Mouse (Mus musculus) ES-Bruce4 (cell line): ENCODE data around the gene Kif26b. TPM values are rescaled to one million over a fixed set of nuclear protein-coding genes. Genes with fewer than 3 reads are reported as not detected.

Experiments
- H3K27ac ChIP-seq: 2 replicates; pipeline ENCODE4 v1.5.1; 2012; ENCODE audit warnings: low read length, inconsistent platforms; ENCODE audit not compliant: insufficient read depth
- H3K27me3 ChIP-seq: 2 replicates; pipeline ENCODE4 v1.6.1; 2012; ENCODE audit warnings: mild to moderate bottlenecking, low read length, inconsistent platforms; ENCODE audit not compliant: control insufficient read depth, poor library complexity, insufficient read depth, severe bottlenecking
- H3K36me3 ChIP-seq: 2 replicates; pipeline ENCODE4 v1.6.1; 2012; ENCODE audit warnings: inconsistent platforms, mild to moderate bottlenecking, low read length, moderate library complexity; ENCODE audit not compliant: control insufficient read depth, poor library complexity, insufficient read depth, severe bottlenecking
- H3K4me1 ChIP-seq: one replicate; pipeline ENCODE4 v1.8.1; 2011; ENCODE audit warnings: low read length; ENCODE audit not compliant: control insufficient read depth, insufficient read depth
- H3K4me3 ChIP-seq: 2 replicates; pipeline ENCODE4 v1.5.1; 2011; ENCODE audit warnings: low read depth, mild to moderate bottlenecking, low read length
- H3K9ac ChIP-seq: 2 replicates; pipeline ENCODE4 v1.6.1; 2012; ENCODE audit warnings: low read depth, mild to moderate bottlenecking, inconsistent platforms; ENCODE audit not compliant: poor library complexity, severe bottlenecking
- H3K9me3 ChIP-seq: replicated peaks from 2 replicates; pipeline ENCODE4 v1.6.1; 2012; ENCODE audit warnings: mild to moderate bottlenecking, low read length, inconsistent platforms; ENCODE audit not compliant: control insufficient read depth, poor library complexity, insufficient read depth, severe bottlenecking
- CTCF ChIP-seq: IDR thresholded peaks from one replicate; pipeline ENCODE4 v1.8.1; 2011; ENCODE audit warnings: low read depth, low read length
- EP300 ChIP-seq: IDR thresholded peaks from 2 replicates; pipeline ENCODE4 v1.6.1; 2011; ENCODE audit warnings: low read depth, low read length; ENCODE audit not compliant: insufficient read depth
- POLR2A ChIP-seq: IDR thresholded peaks from one replicate; pipeline ENCODE4 v1.8.1; 2011; ENCODE audit warnings: low read length; ENCODE audit not compliant: insufficient read depth
- polyA plus RNA-seq: library from polyadenylated mRNA; stranded (reverse); fragments of >200 nt; gene quantifications from 2 replicates; pipeline ENCODE4 v1.2.4, GENCODE M21; 2011; ENCODE audit warnings: low read depth; ENCODE audit not compliant: missing spikeins, insufficient read depth, insufficient read length

Gene Kif26b
- polyA plus RNA-seq, 1 experiment, result 0.31 TPM

DNA sequence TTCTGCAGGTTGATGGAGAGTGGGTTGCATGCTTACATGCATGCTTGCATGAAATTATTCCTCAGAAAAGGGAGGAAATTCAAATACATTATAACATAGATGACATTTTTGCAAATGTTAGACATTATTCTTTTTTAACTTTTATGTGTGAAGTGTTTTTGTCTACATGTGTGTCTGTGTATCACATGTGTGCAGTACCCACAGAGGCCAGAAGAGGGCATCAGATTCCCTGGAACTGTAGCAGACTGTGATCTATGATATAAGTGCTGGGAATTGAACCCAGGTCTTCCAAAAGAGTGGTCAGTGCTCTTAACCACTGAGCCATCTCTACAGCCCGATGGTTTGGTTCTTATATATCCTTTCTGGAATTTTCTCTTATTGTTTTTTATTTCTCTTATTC, 31.1 kb downstream of the Kif26b start:
- H3K4me1 ChIP-seq, result no peaks in the 10 kb centered on the region
- H3K36me3 ChIP-seq, result no peaks in the 10 kb centered on the region
- H3K27ac ChIP-seq, result no peak overlapping the region
- H3K9me3 ChIP-seq, result peaks cover 5% of the 10 kb centered on the region
- no peak overlapping the region for H3K4me3 ChIP-seq
- TF ChIP-seq CTCF, result no peak
- no peak for TF ChIP-seq POLR2A
- no peak for TF ChIP-seq EP300
- H3K9ac ChIP-seq, result no peak overlapping the region
- H3K27me3 ChIP-seq, result no peaks in the 10 kb centered on the region

DNA sequence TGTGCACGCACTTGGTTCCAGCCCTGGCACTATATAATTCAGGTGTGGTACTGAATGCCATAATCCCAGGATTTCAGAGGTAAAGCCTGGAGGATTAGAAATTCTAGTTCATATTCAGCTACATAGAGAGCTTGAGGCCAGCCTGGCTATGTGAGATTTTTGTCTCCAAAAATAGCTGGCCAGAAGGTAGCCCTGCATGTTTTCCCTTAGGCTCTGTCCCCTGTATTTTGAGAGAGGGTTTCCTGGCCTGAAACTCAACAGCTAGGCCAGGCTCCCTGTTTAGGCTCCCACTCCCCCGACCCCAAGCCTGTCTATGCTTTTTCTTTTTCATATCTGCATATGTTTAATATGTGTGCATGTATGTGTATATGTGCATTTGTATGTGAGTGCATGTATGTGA, 34.9 kb downstream of the Kif26b start:
- H3K9me3 ChIP-seq, result peaks cover 5% of the 10 kb centered on the region
- H3K36me3 ChIP-seq, result no peaks in the 10 kb centered on the region
- H3K4me1 ChIP-seq, result no peaks in the 10 kb centered on the region
- no peak overlapping the region for H3K27ac ChIP-seq
- H3K4me3 ChIP-seq, result no peak overlapping the region
- H3K9ac ChIP-seq, result no peak overlapping the region
- TF ChIP-seq EP300, result no peak
- TF ChIP-seq CTCF, result no peak
- no peak for TF ChIP-seq POLR2A
- no peaks in the 10 kb centered on the region; the same call in 1 of the 2 replicates for H3K27me3 ChIP-seq

DNA sequence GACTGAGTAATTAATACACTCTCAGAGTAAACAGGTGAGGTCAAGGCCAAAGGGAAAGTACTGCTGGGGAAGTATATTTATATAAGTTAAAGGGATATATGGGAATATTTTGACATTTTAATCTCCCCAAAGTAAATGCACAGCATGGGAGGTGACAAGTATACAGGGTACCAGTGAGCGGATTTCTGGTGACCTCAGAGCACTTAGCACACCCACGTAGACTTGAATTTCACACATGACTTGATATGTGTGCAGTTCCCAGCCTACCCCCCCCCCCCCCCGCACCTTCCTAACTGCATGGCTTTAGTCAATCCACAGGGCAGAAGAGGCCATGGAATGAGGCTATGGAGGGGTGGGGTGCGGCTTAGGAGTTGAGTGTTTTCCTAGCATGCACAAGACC, 35.9 kb downstream of the Kif26b start:
- Histone ChIP-seq H3K27me3 (no peaks in the 10 kb centered on the region; the same call in 1 of the 2 replicates), H3K9me3 (peaks cover 5% of the 10 kb centered on the region), H3K9ac (no peak overlapping the region), H3K36me3 (no peaks in the 10 kb centered on the region), H3K27ac (no peak overlapping the region), H3K4me1 (no peaks in the 10 kb centered on the region), H3K4me3 (no peak overlapping the region)
- no peak for TF ChIP-seq POLR2A
- no peak for TF ChIP-seq CTCF
- no peak for TF ChIP-seq EP300

DNA sequence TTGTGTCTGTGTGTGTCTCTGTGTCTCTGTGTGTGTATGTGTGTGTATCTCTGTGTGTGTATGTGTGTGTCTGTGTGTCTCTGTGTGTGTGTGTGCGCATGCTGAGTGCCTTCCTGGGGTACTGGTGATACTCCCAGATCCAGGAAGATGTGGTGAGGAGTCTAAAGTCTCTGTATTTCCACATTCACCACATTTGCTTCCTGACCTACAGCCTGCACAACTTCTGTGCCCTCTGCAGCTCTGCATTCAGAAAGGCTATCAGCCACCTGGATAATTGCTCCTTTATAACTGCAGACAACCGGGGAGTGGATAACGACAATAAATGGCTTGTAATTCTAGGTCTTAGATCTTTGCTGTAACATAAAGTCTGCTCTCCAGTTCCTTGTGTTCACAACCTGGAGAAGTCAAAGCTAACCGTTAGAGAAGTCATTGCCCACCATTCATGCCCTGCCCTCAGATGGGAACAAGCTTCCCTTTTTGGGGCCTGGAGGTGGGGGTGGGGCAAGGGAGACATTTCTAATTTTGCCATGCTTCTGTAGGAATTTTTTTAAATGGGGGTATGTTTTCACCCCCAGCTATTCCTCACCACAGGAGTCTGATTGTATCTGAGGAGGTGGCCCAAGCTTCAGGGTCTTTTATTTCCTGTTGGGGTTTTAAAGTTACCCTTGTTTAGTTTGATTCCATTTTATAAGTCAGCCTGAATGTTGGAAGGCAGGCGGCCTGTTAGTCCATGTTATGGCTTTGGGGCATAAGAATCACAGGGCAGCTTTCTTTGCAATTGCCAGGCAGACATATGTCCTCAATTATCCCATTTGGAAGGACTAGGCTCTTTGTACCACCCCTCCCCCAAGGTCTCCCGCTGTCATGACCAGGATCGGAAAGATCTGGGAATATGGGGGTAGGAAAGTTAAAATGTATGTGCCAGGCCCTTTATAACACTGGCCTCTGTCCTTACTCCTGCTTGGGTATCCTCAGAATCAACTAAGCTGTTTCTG, 39.9 kb downstream of the Kif26b start:
- no peaks in the 10 kb centered on the region for H3K9me3 ChIP-seq
- no peak overlapping the region for H3K27ac ChIP-seq
- no peaks in the 10 kb centered on the region for H3K4me1 ChIP-seq
- TF ChIP-seq EP300 (no peak), POLR2A (no peak), CTCF (no peak)
- H3K36me3 ChIP-seq, result no peaks in the 10 kb centered on the region
- no peak overlapping the region for H3K9ac ChIP-seq
- no peak overlapping the region for H3K4me3 ChIP-seq
- peaks cover 3% of the 10 kb centered on the region for H3K27me3 ChIP-seq

DNA sequence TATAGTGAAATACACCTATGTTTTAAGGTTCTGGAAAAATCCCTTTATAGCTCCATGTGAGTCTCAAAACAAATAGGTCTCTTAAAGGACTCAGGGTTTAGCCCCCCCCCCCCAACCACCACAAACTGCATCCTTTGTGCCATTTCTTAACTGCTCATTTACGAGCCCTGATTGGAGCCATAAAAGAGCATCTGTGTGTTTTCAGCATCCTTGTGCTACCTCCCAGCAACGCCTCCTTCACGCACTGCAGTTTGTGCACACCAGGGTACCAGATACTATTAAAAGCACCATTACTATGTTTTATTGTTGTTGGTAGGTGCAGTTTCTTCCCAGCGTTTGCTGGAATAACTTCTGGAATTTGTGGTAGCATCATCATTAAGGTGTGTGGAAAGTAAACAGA, 42.1 kb downstream of the Kif26b start:
- Histone ChIP-seq H3K36me3 (no peaks in the 10 kb centered on the region), H3K9me3 (peaks cover 4% of the 10 kb centered on the region; the same call in 1 of the 2 replicates), H3K27me3 (peaks cover 3% of the 10 kb centered on the region), H3K27ac (no peak overlapping the region), H3K4me1 (no peaks in the 10 kb centered on the region), H3K9ac (no peak overlapping the region), H3K4me3 (no peak overlapping the region)
- TF ChIP-seq EP300 (no peak), CTCF (no peak), POLR2A (no peak)

DNA sequence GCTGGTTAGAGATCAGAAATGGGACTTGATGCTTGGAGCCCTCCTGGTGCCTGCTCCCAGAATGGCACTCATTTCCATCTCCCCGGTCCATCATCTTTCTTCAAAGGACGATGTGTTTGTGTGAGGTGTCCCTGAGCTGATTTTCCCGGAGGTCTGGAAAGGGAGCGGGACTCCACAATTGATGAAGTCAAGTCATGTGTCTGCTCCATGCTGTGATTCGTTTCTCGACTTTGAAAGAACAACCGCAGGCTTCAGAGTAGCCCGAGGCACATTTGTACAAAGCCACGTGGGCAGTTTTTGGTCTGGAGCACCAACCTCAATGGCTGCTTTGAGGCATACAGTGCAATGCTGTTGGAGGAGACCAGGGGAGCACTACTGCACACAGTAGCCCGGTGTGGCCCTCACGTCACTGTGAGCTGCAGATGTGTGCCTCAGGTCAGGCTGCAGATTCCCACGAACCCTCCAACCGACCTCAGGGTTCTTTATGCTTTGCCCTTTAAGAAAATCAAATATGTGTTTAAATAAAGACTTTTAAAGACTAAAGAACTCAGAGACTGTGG, 43.0 kb downstream of the Kif26b start:
- H3K27ac ChIP-seq, result no peak overlapping the region
- peaks cover 3% of the 10 kb centered on the region; the same call in 1 of the 2 replicates for H3K27me3 ChIP-seq
- no peak overlapping the region for H3K4me3 ChIP-seq
- H3K9ac ChIP-seq, result no peak overlapping the region
- no peaks in the 10 kb centered on the region for H3K36me3 ChIP-seq
- H3K9me3 ChIP-seq, result peaks cover 4% of the 10 kb centered on the region; the same call in 1 of the 2 replicates
- H3K4me1 ChIP-seq, result no peaks in the 10 kb centered on the region
- TF ChIP-seq CTCF (no peak), EP300 (0 out of 2 replicates have a peak, but pooled peaks have one; percentile 29)
